Mouse (Mus musculus) brain, embryonic 14.5 days (tissue): ENCODE results near the gene Fibp.

Experiments used
- CTCF ChIP-seq: fragments of 200-500 bp; IDR thresholded peaks from 2 replicates; pipeline ENCODE4 v1.5.1; 2012; ENCODE audit warnings: inconsistent platforms, mild to moderate bottlenecking, moderate library complexity, borderline replicate concordance; ENCODE audit not compliant: insufficient read depth, insufficient read length; ENCODE audit errors: extremely low read depth
- POLR2A ChIP-seq: fragments of 200-500 bp; IDR thresholded peaks from 2 replicates; pipeline ENCODE4 v1.6.1; 2012; ENCODE audit warnings: mild to moderate bottlenecking, inconsistent platforms, borderline replicate concordance; ENCODE audit not compliant: poor library complexity, insufficient read depth, insufficient read length, severe bottlenecking; ENCODE audit errors: extremely low read depth

DNA sequence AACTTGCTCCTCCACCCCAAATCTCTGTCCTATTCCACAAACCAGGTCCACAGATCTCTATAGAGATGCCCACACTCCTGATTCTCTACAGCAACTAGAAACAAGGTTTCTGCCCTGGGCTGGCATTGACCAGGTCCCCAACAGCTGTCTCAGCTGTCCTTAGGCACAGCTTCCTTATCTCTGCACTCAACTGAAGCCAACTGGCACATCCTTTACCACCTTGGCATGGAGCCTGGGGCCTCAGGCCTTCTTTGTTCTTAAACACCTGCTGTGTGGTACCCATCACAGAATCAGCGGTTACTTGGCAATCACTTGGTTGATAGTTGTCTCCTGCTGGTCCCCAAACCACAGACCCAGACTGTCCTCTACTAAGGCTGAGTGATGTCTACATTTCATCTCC is 30.0 kb upstream of the Fibp start:
- TF ChIP-seq CTCF (no peak), POLR2A (no peak)
